Mouse (Mus musculus) A20 (cell line): ENCODE measurements around the gene Glrb.

Source experiments
- DNase-seq: peaks from one replicate; pipeline ENCODE4 v3.0.0-alpha.2; 2011; ENCODE audit warnings: low read depth, low spot score

Glrb gene

DNA sequence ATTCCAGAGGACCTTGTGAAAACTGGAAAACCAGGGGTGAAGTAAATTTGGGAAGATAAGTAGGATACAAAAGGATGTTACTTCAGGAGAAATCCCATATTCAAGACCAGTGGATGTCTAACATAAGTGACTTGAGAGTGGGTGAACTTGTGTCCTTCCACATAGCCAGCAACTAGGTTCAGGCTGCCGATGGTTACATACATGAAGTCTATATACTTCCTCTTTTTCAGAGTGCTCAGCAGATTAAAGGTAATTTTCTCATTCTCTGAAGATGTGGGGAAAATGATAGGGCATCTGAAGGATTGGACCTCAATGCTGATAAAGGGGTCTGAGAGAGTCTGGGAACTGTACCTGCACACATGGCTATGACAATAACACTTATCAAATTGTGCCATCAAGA, 89.5 kb downstream of the Glrb start:
- DNase-seq: peak; percentile 20

DNA sequence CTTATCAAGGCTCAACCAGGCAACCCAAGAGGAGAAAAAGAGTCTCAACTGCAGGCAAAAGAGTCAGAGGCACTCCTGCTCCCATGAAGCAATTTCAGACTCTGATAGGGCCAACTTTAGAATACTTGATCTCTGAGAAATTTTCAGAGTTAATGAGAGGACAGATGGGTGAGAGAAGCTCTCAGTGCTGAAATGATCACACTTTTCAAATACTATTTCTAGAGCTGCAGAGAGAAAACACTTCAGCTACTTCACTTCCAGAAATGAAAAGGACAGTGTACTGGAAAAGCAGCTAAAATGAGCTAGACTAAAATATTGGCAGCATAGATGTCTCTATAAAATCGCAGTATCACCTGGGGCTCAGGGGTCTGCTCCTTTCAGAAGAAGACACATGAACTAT, 94.8 kb downstream of the Glrb start:
- no peak for DNase-seq

GRCm38 (mm10) chr3:80813734-80814133, 99.7 kb downstream of the Glrb start:
- DNase-seq: no peak

GRCm38 (mm10) chr3:80812237-80812636, 101.2 kb downstream of the Glrb start:
- no peak for DNase-seq

GRCm38 (mm10) chr3:80805327-80805726, 108.1 kb downstream of the Glrb start:
- DNase-seq: peak; percentile 15

- no peak for DNase-seq
These were observed 109.6 kb downstream of the Glrb start for GRCm38 (mm10) chr3:80803811-80804210.

DNA sequence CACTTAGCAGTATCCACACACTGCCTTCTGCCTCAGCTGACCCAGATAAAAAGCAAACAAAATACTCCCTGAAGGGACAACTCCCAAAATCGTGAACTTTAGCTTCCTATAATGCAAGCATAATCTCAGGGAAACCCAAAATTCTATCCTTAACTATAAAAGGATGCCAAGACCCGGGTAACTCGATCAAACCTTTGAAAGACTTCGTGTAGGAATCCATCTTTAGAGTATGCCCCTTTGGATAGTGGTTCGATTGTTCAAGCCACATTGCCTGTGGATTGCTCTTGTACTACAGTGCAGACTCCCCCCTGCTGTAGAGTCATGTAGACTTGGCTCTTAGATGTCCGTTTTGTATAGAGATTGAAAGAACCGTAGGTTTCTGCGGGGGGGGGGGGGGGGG, 110.2 kb downstream of the Glrb start:
- DNase-seq: no peak

GRCm38 (mm10) chr3:80802596-80803081, 110.8 kb downstream of the Glrb start, which contains the start of gene Gria2:
Gria2 (minus strand) TSS chr3:80802835.
- no peak for DNase-seq

GRCm38 (mm10) chr3:80801827-80802310, 111.6 kb downstream of the Glrb start:
- DNase-seq: no peak

DNA sequence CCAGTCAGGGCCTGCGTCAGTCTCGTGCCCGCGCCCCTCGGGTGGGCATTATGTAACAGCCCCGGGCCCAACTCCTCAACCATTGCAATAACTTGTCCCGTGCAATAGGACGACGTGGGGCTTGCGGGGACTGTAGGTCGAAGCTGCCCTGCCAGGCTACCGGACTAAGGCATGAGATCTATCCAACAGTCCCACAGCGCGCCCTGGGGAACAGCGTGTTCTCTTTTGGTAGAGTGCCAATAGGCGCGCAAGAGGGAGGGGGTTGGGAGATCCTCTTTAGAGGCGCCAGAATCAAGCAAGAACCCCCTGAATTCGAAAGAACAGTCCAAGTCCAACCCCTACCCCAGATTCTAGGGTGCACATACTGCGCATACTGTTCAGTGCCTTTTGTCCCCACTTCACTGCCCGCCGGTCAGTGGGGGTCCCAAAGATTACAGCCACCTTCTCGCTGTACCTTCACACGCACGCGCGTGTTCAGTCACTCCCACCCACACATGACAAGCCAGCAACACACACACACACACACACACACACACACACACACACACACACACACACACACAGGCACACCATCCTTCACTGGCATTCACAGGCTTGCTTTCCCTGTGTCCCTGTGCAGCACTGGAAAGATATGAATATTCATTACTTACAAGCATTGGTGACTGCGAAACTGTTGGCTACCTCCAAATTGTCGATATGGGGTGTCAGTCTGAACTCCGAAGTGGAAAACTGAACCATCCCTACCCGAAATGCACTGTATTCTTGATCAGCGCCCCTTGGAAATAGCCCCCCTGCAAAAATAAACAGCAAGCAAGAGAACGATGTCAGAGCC, 112.2 kb downstream of the Glrb start:
- no peak for DNase-seq

DNA sequence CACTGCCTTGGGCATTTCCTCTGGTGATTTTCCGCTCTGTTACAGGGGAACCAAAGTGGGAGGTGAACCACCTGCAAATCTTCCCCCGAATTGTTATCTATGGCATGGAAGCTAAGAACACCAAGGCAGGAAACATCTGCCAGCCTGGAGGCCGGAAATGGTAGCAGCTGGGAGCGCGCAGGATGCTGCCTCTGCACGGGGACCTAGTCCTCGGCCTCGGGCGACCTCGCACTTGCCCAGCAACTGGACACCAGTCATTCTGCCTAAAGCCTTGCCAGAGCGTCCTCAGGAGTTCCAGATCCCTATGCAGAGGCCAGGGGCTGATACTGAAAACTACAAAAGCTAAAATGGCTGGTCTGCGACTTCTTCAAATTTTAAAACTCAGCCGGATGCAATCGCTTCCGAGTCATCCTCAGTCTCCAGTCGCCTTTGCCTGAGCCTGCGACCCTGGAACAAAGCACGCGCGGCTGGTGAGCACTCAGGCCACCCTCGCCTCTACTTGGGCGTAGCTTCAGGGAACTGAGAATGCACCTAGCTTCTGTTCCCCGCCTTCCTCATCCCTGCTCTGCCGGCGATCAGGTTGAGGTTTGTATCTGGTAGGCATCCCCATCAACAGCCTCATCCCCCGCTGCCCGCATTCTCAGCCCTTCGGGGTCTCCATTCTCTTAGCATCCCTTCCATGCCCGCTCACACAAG, 113.0 kb downstream of the Glrb start:
- no peak for DNase-seq

DNA sequence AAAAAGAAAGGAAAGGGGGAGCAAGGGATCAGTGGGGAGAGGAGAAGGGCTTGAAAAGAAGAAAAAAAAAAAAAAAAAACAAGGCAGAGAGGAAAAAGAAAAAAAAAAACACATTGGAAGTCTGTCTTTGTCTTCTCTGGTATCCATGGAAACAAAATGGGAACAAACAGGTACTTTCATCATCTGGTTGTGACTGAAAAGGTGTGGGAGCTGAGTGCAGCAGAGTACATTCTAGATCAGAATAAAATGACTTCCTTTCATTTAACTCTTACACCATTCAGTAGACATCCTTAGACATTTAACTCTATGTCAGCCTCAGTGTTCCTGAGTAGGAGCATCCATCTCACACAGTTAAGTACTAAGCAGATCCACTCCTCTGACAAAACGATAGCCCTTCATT, 115.5 kb downstream of the Glrb start:
- DNase-seq: no peak

DNA sequence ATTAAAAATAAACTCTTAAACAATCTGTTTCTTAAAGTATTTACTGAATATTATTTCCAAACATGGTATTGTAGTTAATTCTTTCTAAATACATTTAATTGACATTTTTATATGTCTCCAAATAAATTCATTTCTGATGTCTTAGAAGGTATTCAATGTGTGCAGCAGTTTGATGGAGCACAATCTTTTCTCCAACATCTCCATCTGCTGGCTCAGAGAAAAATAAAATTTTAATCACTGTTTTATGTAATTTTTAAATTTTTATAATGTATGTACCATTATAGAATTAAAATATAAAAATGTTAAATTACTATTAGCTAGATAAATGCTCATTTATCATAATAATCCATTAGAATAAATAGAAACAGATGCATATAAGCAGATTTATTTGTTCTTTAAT, 116.7 kb downstream of the Glrb start:
- DNase-seq: no peak

DNA sequence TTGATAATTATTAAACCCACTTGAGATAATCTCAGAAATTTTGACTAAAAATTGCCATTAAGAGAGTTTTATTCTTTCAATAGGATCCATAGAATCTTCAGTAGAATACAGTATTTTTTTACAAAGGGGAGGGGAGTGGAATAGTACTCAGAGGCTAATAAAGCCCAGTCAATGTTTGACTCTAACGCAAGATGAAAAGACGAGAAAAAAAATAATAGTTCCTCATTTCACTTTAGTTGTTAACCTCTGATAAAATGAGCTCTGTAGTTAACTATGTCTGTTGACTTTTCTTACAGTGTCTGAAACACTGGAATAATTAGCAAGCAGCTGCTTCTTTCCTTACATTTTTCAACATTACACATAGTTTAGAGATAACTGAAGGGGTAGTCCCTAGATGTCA, 118.2 kb downstream of the Glrb start:
- DNase-seq: no peak
